Mouse (Mus musculus): ENCODE results near the gene Cap1.
A peak's percentile ranks its signal among the peaks of the same experiment; 100 is the strongest.
"Not testable (repeated sequence)": the region's sequence is repeated elsewhere in the genome, so short reads cannot be mapped to it uniquely, and the experiment has no call there.

Gene Cap1

GRCm38 (mm10) chr4:122837180-122837730 lies 48.6 kb downstream of the Cap1 start:
- DNase-seq (ENCODE audit: low read depth): no peak

GRCm38 (mm10) chr4:122836403-122836775 lies 49.5 kb downstream of the Cap1 start:
- DNase-seq (ENCODE audit: low read depth): no peak

GRCm38 (mm10) chr4:122835530-122836402 lies 50.1 kb downstream of the Cap1 start, which contains the start of gene Ppt1:
TSS of gene Ppt1 (plus strand) at chr4:122836242.
- DNase-seq (ENCODE audit: low read depth): peak; percentile 93

GRCm38 (mm10) chr4:122831888-122832287 lies 54.0 kb downstream of the Cap1 start:
- DNase-seq (ENCODE audit: low read depth): no peak

GRCm38 (mm10) chr4:122829339-122829738 lies 56.5 kb downstream of the Cap1 start:
- DNase-seq (ENCODE audit: low read depth): no peak

- DNase-seq (ENCODE audit: low read depth): peak; percentile 31
Measured at GRCm38 (mm10) chr4:122827651-122828050, 58.2 kb downstream of the Cap1 start.

- not testable (repeated sequence) for DNase-seq (ENCODE audit: low read depth)
Measured at GRCm38 (mm10) chr4:122820941-122821340, 64.9 kb downstream of the Cap1 start.

GRCm38 (mm10) chr4:122816202-122816601 lies 69.7 kb downstream of the Cap1 start:
- DNase-seq (ENCODE audit: low read depth): no peak

GRCm38 (mm10) chr4:122811824-122812223 lies 74.0 kb downstream of the Cap1 start:
- no peak for DNase-seq (ENCODE audit: low read depth)

GRCm38 (mm10) chr4:122811180-122811579 lies 74.7 kb downstream of the Cap1 start:
- DNase-seq (ENCODE audit: low read depth): no peak

Data from 416B (cell line).